Mouse (Mus musculus): ENCODE data around the gene Tgfbr2. TPM values are rescaled to one million over a fixed set of nuclear protein-coding genes. Genes with fewer than 3 reads are reported as not detected.

Tgfbr2 gene
- total and polyA plus RNA-seq, 3 experiments, result 0.05 TPM; not detected in 2

DNA sequence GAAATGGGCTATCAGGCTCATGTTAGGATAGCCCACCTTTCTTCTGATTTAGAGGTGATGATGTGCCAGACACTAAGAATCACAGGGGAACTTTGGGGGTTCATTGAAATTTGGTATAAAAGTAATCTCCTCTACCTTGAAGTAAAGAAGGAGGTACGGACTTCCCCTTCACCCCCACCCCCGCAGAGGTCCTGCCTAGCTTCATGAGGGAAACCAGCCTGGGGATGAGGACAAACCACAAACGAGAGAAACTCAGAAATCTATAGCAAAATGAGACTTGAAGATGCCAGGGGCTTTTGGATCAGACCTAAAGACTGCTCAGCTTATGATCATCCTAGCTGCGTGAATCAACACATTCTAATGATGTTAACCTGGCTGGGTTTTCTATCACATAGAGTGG is 14.7 kb upstream of the Tgfbr2 start:
- no peak for DNase-seq (ENCODE audit: low spot score)
- Histone ChIP-seq H3K9me3 (replicated peaks) (peaks cover 72% of the 10 kb centered on the region), H3K4me3 (ENCODE audit: low read depth, low read length) (no peak overlapping the region), H3K4me1 (ENCODE audit: insufficient read depth, low read depth, low read length) (no peaks in the 10 kb centered on the region), H3K27me3 (ENCODE audit: insufficient read depth, low read length) (no peaks in the 10 kb centered on the region), H3K36me3 (replicated peaks) (no peaks in the 10 kb centered on the region)
- no peak for TF ChIP-seq GATA2 (IDR thresholded peaks at IDR 0.05; ENCODE audit: borderline replicate concordance, low read depth, low read length)
- TF ChIP-seq TAL1 (conservative IDR thresholded peaks at IDR 0.05; ENCODE audit: low read depth, low read length), result no peak
- TF ChIP-seq POLR2AphosphoS5 (IDR thresholded peaks at IDR 0.05; ENCODE audit: insufficient replicate concordance, low read depth, low read length), result no peak
- TF ChIP-seq CTCF (IDR thresholded peaks at IDR 0.05; ENCODE audit: low read depth, low read length), result no peak
- no peak for TF ChIP-seq GATA1 (IDR thresholded peaks at IDR 0.05; ENCODE audit: borderline replicate concordance, low read length)
- ATAC-seq (ENCODE audit: extremely low read depth, insufficient number of reproducible peaks, low FRiP score, poor library complexity, severe bottlenecking), result no peak

DNA sequence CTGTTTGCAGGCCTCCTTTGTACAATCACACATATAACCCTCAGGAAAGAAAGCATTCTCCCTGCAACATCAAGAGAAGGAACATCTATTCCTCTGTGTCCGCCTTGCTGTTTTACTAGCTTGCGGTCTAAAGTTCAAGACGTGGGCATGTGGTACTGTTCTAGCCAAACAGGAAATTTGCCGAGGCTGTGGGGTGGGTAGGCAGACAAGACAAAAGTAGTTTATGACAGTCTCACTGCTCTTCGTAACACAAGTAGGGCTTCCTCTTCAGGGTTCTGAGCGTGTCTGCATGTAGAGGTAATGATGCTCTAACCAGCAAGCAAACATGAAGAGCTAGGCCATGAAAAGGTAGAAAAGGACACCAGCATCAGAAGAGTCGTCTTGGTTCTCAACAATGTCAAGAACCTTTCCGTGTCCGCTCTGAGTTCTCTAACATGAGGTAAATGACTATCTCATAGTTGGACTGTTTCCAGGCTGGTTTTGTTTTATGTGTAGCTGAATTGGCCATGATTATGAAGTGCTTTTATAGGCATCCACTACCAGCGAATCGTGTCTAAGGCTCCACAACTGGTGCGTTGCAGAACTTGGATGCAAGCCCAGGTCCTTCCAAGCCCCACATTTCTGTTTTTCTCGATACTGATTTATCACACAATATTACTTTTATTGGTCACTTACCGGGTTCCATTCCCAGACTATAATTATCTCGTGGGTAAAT is 13.9 kb upstream of the Tgfbr2 start:
- DNase-seq (ENCODE audit: low spot score), result no peak

DNA sequence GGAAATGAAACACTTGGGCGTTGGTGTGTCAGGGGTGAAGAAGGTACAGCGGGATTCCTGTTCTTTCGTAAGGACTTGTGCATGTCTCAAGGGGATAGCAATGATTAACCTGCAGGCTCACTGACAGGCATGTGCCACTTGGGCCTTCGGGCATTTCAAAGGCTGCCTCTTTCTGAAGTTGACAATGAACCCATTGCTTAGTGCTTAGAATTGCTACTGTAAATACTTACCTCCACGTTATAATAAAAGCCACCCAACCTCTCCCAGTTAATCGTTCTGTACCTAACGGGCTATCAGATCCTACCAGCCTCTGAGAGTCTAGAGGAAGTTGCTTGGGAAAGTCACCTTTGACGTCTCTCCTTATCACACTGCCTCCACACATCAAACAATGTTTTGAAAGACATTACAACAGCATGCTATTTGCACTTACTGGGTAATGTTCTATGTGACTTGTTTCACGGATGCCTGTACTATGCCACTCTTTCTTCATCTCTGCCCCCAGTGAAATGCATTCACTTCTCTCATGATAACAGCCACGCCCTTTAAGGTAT is 12.1 kb upstream of the Tgfbr2 start:
- Histone ChIP-seq H3K36me3 (replicated peaks) (no peaks in the 10 kb centered on the region), H3K27me3 (ENCODE audit: insufficient read depth, low read length) (no peaks in the 10 kb centered on the region), H3K9me3 (replicated peaks) (peaks cover 70% of the 10 kb centered on the region), H3K4me1 (ENCODE audit: insufficient read depth, low read depth, low read length) (no peaks in the 10 kb centered on the region), H3K4me3 (ENCODE audit: low read depth, low read length) (no peak overlapping the region)
- no peak for DNase-seq (ENCODE audit: low spot score)
- no peak for TF ChIP-seq TAL1 (conservative IDR thresholded peaks at IDR 0.05; ENCODE audit: low read depth, low read length)
- no peak for TF ChIP-seq CTCF (IDR thresholded peaks at IDR 0.05; ENCODE audit: low read depth, low read length)
- no peak for TF ChIP-seq GATA2 (IDR thresholded peaks at IDR 0.05; ENCODE audit: borderline replicate concordance, low read depth, low read length)
- no peak for TF ChIP-seq GATA1 (IDR thresholded peaks at IDR 0.05; ENCODE audit: borderline replicate concordance, low read length)
- TF ChIP-seq POLR2AphosphoS5 (IDR thresholded peaks at IDR 0.05; ENCODE audit: insufficient replicate concordance, low read depth, low read length), result no peak
- no peak for ATAC-seq (ENCODE audit: extremely low read depth, insufficient number of reproducible peaks, low FRiP score, poor library complexity, severe bottlenecking)

More for the DNA sequence above, 13.9 kb upstream of the Tgfbr2 start:
- Histone ChIP-seq H3K4me3 (ENCODE audit: low read depth, low read length) (no peak overlapping the region), H3K9me3 (replicated peaks) (peaks cover 75% of the 10 kb centered on the region), H3K36me3 (replicated peaks) (no peaks in the 10 kb centered on the region), H3K27me3 (ENCODE audit: insufficient read depth, low read length) (no peaks in the 10 kb centered on the region), H3K4me1 (ENCODE audit: insufficient read depth, low read depth, low read length) (no peaks in the 10 kb centered on the region)
- ATAC-seq (ENCODE audit: extremely low read depth, insufficient number of reproducible peaks, low FRiP score, poor library complexity, severe bottlenecking), result no peak
- no peak for TF ChIP-seq POLR2AphosphoS5 (IDR thresholded peaks at IDR 0.05; ENCODE audit: insufficient replicate concordance, low read depth, low read length)
- TF ChIP-seq CTCF (IDR thresholded peaks at IDR 0.05; ENCODE audit: low read depth, low read length), result no peak
- no peak for TF ChIP-seq GATA2 (IDR thresholded peaks at IDR 0.05; ENCODE audit: borderline replicate concordance, low read depth, low read length)

DNA sequence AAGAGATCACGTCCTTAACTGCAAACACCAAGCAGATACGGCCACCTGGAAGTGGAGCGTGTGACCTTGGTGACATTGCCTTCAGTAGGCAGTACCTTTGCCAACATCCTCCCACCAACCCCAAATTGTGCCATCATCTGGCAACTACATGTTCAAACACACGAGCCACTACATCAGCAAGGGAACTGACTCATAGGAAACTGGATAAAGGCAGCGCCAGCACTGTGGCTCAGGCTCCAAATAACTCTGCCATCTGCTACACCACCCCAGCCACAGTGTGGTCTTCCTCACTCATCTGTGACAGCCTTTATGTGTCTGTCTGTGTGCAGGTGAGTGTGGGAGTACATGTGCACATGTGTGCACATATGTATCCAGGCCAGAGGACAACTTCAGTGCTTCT is 9.7 kb upstream of the Tgfbr2 start:
- H3K4me3 ChIP-seq (ENCODE audit: low read depth, low read length), result no peak overlapping the region
- no peaks in the 10 kb centered on the region for H3K36me3 ChIP-seq (replicated peaks)
- H3K9me3 ChIP-seq (replicated peaks), result peaks cover 72% of the 10 kb centered on the region
- no peaks in the 10 kb centered on the region for H3K4me1 ChIP-seq (ENCODE audit: insufficient read depth, low read depth, low read length)
- DNase-seq (ENCODE audit: low spot score) (no peak), ATAC-seq (ENCODE audit: extremely low read depth, insufficient number of reproducible peaks, low FRiP score, poor library complexity, severe bottlenecking) (no peak)
- H3K27me3 ChIP-seq (ENCODE audit: insufficient read depth, low read length), result no peaks in the 10 kb centered on the region
- TF ChIP-seq POLR2AphosphoS5 (IDR thresholded peaks at IDR 0.05; ENCODE audit: insufficient replicate concordance, low read depth, low read length), result no peak
- no peak for TF ChIP-seq GATA1 (IDR thresholded peaks at IDR 0.05; ENCODE audit: borderline replicate concordance, low read length)
- TF ChIP-seq CTCF (IDR thresholded peaks at IDR 0.05; ENCODE audit: low read depth, low read length), result no peak
- no peak for TF ChIP-seq GATA2 (IDR thresholded peaks at IDR 0.05; ENCODE audit: borderline replicate concordance, low read depth, low read length)
- TF ChIP-seq TAL1 (conservative IDR thresholded peaks at IDR 0.05; ENCODE audit: low read depth, low read length), result no peak

DNA sequence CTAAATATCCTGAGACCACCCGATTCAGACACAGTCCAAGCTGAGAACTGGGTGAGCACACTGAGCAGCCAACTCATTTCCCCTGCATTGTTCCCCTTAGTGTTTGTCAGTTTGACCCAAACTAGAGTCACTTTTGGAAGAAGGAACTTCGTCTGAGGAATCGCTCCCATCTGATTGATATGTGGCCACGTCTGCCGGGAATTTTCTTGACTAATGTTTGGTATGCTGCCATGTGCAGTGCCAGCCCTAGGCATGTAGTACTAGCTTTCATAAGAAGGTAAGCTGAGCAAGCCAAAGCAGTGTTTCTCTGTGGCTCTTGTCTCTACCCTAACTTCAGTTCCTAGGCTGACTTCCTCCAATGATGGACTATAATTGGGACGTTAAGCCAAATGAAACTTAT is 7.9 kb upstream of the Tgfbr2 start:
- Histone ChIP-seq H3K4me3 (ENCODE audit: low read depth, low read length) (no peak overlapping the region), H3K9me3 (replicated peaks) (peaks cover 67% of the 10 kb centered on the region), H3K27me3 (ENCODE audit: insufficient read depth, low read length) (no peaks in the 10 kb centered on the region), H3K4me1 (ENCODE audit: insufficient read depth, low read depth, low read length) (no peaks in the 10 kb centered on the region), H3K36me3 (replicated peaks) (no peaks in the 10 kb centered on the region)
- no peak for ATAC-seq (ENCODE audit: extremely low read depth, insufficient number of reproducible peaks, low FRiP score, poor library complexity, severe bottlenecking)
- DNase-seq (ENCODE audit: low spot score), result no peak
- TF ChIP-seq TAL1 (conservative IDR thresholded peaks at IDR 0.05; ENCODE audit: low read depth, low read length) (no peak), GATA2 (IDR thresholded peaks at IDR 0.05; ENCODE audit: borderline replicate concordance, low read depth, low read length) (no peak), GATA1 (IDR thresholded peaks at IDR 0.05; ENCODE audit: borderline replicate concordance, low read length) (no peak), CTCF (IDR thresholded peaks at IDR 0.05; ENCODE audit: low read depth, low read length) (no peak), POLR2AphosphoS5 (IDR thresholded peaks at IDR 0.05; ENCODE audit: insufficient replicate concordance, low read depth, low read length) (no peak)

DNA sequence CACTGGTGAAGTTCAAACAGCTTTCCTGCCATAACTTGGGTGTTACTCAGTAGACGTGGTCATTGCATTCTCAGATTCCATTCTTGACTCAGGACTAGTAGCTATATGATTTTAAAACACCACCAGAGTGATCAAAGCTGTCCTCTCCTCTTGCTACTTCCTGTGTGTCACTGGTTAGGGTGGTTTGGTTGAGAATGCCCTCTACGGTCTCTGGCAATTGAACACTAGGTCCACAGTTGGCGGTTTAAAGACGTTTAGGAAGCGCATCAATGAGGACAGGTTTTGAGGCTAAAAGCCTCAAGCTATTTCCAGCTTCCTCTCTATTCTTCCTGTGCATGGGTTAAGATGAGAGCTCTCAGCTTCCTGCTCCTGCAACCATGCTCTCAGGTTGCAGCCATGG is 6.4 kb upstream of the Tgfbr2 start:
- TF ChIP-seq GATA1 (IDR thresholded peaks at IDR 0.05; ENCODE audit: borderline replicate concordance, low read length) (no peak), POLR2AphosphoS5 (IDR thresholded peaks at IDR 0.05; ENCODE audit: insufficient replicate concordance, low read depth, low read length) (no peak), CTCF (IDR thresholded peaks at IDR 0.05; ENCODE audit: low read depth, low read length) (no peak), TAL1 (conservative IDR thresholded peaks at IDR 0.05; ENCODE audit: low read depth, low read length) (no peak), GATA2 (IDR thresholded peaks at IDR 0.05; ENCODE audit: borderline replicate concordance, low read depth, low read length) (no peak)
- H3K4me1 ChIP-seq (ENCODE audit: insufficient read depth, low read depth, low read length), result no peaks in the 10 kb centered on the region
- ATAC-seq (ENCODE audit: extremely low read depth, insufficient number of reproducible peaks, low FRiP score, poor library complexity, severe bottlenecking) (no peak), DNase-seq (ENCODE audit: low spot score) (no peak)
- H3K9me3 ChIP-seq (replicated peaks), result peaks cover 67% of the 10 kb centered on the region
- no peak overlapping the region for H3K4me3 ChIP-seq (ENCODE audit: low read depth, low read length)
- no peaks in the 10 kb centered on the region for H3K36me3 ChIP-seq (replicated peaks)
- H3K27me3 ChIP-seq (ENCODE audit: insufficient read depth, low read length), result no peaks in the 10 kb centered on the region
